Mouse (Mus musculus) erythroblast, embryonic 14.5 days (primary cell): ENCODE measurements around the gene Ubxn11. TPM values are rescaled to one million over a fixed set of nuclear protein-coding genes. Genes with fewer than 3 reads are reported as not detected.
A peak's percentile ranks its signal among the peaks of the same experiment; 100 is the strongest.

ENCODE experiments used
- H3K27me3 ChIP-seq: 2 replicates; pipeline ENCODE4 v1.6.1; 2012; ENCODE audit warnings: inconsistent platforms; ENCODE audit not compliant: control insufficient read depth
- H3K36me3 ChIP-seq: 2 replicates; pipeline ENCODE4 v1.6.1; 2012; ENCODE audit warnings: mild to moderate bottlenecking, inconsistent platforms; ENCODE audit not compliant: control insufficient read depth
- H3K4me1 ChIP-seq: 2 replicates; pipeline ENCODE4 v1.6.1; 2012; ENCODE audit warnings: inconsistent platforms; ENCODE audit not compliant: control insufficient read depth
- H3K4me3 ChIP-seq: replicated peaks from 2 replicates; pipeline ENCODE3; 2012; ENCODE audit warnings: moderate library complexity, mild to moderate bottlenecking, inconsistent platforms
- H3K9me3 ChIP-seq: 2 replicates; pipeline ENCODE4 v1.6.1; 2012; ENCODE audit warnings: low read length, inconsistent platforms, mixed read lengths; ENCODE audit not compliant: control insufficient read depth
- GATA1 ChIP-seq: IDR thresholded peaks from 2 replicates; pipeline ENCODE4 v1.6.1; 2012; ENCODE audit warnings: low read length, inconsistent platforms, mixed read lengths
- TAL1 ChIP-seq: IDR thresholded peaks from 3 replicates; pipeline ENCODE4 v1.6.1; 2012; ENCODE audit warnings: low read length, inconsistent platforms, mixed read lengths
- polyA plus RNA-seq: library from polyadenylated mRNA; stranded (reverse); fragments of >175 nt; gene quantifications from 2 replicates; pipeline ENCODE4 v1.2.3, GENCODE M21; 2012

The Ubxn11 gene
- polyA plus RNA-seq, 1 experiment = 0.08 TPM

DNA sequence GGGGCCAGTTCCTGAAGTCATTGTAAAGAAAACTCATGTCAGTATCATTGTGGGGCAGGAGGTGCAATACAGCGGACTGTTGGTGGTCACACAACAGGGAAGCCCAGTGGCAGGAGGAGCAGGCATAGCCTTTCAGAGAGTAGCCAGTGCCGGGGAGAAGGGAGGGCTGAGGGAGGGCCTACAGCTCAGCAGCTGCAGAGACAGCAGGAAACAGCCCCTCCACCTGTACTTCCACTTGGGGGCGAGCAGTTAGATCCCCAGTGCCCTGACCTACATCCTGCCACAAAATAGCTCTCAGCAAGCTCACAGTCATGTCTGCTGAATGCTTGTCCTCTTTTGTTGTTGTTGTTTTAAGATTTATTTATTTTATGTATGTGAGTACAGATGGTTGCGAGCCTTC, 19.2 kb downstream of the Ubxn11 start:
- no peaks in the 10 kb centered on the region for H3K9me3 ChIP-seq
- H3K27me3 ChIP-seq = no peaks in the 10 kb centered on the region
- peaks cover 2% of the 10 kb centered on the region; the same call in 1 of the 2 replicates for H3K36me3 ChIP-seq
- no peak overlapping the region for H3K4me3 ChIP-seq
- H3K4me1 ChIP-seq = peaks cover 16% of the 10 kb centered on the region
- TF ChIP-seq TAL1 (no peak), GATA1 (no peak)

DNA sequence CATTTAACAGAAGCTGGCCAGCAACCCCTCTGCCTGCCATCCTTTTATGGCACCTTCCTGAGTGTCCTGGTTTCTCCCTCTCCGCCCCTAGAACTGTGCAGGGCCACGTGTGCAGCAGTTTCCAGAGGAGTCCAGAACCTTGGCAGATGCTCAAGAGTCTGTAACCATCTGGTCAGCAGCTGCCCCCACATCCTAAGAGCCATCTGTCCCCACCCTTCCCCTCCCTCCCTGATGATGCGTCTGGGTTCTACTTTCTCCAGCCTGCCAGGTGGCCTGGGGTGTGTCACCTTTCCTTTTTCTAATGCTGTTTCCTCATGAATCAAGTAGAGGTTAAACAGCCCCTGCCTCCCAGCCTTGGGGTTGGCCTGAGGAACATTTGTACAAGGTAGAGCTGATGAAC, 19.9 kb downstream of the Ubxn11 start:
- H3K4me3 ChIP-seq = no peak overlapping the region
- H3K4me1 ChIP-seq = peaks cover 22% of the 10 kb centered on the region
- H3K27me3 ChIP-seq = no peaks in the 10 kb centered on the region
- no peaks in the 10 kb centered on the region for H3K9me3 ChIP-seq
- peaks cover 5% of the 10 kb centered on the region; the same call in 1 of the 2 replicates for H3K36me3 ChIP-seq
- TF ChIP-seq TAL1 (no peak), GATA1 (no peak)

DNA sequence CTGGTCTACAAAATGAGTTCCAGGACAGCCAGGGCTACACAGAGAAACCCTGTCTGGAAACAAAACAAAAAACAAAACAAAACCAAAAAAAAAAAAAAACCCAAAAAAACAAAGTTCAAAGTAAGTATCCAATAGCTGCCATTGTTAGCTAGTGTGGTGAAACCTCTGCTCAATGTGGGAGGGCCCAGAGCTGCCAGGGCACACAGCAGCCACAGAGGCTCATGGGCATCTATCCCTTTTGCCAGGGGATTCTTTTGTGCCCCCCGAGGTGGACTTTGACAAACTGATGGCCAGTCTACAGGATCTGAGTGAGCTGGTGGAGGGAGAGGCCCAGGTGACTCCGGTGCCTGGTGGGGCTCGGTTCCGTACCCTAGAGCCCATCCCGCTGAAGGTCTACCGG, 20.8 kb downstream of the Ubxn11 start:
- no peak for TF ChIP-seq TAL1
- no peak for TF ChIP-seq GATA1
- no peak overlapping the region for H3K4me3 ChIP-seq
- peaks cover 5% of the 10 kb centered on the region; the same call in 1 of the 2 replicates for H3K36me3 ChIP-seq
- no peaks in the 10 kb centered on the region for H3K9me3 ChIP-seq
- peaks cover 30% of the 10 kb centered on the region for H3K4me1 ChIP-seq
- H3K27me3 ChIP-seq = no peaks in the 10 kb centered on the region

DNA sequence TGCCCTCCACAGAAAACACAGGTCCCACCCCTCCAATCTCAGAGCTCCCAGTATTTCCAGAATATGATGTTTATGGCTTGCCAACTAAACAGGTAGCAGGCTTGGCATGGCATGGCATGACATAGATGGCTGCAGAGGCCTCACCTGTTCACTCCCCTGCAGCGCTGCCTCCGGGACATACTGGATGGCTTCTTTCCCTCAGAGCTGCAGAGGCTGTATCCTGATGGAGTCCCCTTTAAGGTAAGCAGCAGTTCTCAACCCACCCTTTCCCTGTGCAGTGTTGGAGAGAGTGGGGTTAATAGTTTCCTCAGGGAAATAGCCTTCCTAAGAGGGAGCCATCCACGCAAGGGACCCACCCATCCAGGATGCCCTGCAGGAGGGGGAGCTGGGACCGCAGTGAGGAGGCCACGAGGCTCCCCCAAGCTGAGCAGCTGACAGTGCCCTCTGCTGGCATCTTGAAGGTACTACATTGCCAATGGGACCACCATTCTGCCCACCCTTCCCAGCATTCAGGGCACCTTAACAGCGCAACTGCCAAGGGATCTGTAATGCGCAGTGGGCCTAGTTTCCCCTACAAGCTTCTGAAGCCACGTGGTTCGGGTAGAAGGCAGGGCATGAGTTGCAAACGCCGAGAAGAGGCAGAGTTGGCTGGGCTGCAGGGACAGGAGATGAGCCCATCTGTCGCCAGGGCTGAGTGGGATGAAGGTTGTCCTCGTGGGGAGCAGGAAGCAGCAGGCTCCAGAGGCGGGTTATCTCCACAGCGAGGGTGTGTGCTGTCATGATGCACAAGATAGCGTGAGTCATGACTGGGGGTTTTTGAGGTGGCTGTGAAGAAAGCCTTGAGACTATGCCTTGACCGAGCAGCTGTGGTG, 21.5 kb downstream of the Ubxn11 start:
- Histone ChIP-seq H3K27me3 (no peaks in the 10 kb centered on the region), H3K4me1 (peaks cover 38% of the 10 kb centered on the region), H3K9me3 (no peaks in the 10 kb centered on the region), H3K4me3 (no peak overlapping the region), H3K36me3 (peaks cover 5% of the 10 kb centered on the region; the same call in 1 of the 2 replicates)
- TF ChIP-seq TAL1 = no peak
- TF ChIP-seq GATA1 = no peak

DNA sequence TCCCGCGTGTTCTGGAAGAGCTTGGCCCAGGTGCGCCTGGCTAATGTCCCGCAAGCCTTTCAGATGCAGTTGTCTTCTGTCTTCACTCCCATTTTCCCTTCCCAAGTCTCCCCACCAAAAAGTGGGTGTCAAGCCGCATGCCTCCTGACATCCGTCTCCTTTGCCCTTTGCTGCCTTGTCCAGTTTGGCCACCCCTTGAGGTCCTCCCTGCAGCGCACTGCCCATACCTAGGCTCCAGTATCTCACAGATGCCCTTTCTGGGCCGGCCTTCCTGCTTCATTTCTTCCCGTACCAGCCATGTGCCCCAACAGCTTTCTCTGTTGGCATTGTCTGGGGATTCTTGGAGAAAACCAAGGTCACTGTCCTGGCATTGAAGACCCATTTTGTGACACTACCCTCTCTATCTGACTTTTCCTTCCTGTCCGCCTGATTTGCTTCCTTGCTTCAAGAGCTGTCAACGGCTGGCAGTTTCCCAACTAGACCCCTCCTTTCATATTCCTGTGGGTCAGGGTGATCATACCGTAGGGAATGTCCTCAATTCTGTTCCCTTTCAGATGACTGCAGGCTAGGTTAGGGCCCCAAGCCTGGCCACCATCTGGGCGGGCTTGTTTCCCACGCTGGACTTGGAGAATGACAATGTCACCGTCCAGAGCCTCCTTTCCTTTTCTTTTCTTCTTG, 23.2 kb downstream of the Ubxn11 start:
- Histone ChIP-seq H3K9me3 (no peaks in the 10 kb centered on the region), H3K4me3 (no peak overlapping the region), H3K36me3 (peaks cover 15% of the 10 kb centered on the region), H3K27me3 (no peaks in the 10 kb centered on the region), H3K4me1 (peaks cover 49% of the 10 kb centered on the region)
- no peak for TF ChIP-seq TAL1
- no peak for TF ChIP-seq GATA1

DNA sequence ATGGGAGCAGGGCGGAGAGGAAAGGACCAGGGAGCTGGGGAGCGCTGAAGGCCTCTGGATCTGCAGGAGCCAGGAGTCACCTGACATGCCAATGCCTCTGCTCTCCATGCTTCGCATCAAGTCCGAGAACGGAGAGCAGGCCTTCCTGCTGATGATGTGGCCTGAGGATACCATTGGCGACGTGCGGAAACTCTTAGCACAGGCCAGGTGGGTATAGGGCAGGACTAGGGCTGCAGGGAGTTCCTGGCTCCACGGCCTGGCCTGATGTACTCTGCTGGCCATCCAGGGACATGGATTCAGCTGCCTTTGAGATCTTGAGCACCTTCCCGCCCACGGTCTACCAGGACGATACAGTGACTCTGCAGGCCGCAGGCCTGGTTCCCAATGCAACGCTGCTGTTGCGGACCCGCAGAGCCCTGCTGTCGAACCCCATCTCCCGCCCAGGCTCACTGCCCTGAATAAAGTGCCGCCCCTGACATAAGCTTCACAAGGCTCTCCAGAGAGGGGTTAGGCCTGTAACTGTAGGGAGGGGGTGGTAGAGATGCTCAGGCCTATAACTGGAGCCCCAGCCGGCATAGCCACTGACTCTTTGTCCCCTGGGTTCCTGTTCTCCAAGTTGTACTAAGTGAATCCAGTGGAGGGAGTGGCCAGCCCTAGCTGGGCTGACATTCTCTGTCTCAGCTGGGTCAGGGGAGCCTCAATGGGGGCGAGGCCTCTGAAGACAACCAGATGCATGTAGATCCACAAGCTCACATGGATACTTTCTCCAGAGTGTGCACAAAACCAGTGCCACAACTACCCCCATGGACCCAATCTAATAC, 24.1 kb downstream of the Ubxn11 start:
- Histone ChIP-seq H3K27me3 (no peaks in the 10 kb centered on the region), H3K36me3 (peaks cover 25% of the 10 kb centered on the region), H3K4me1 (peaks cover 51% of the 10 kb centered on the region), H3K9me3 (no peaks in the 10 kb centered on the region), H3K4me3 (no peak overlapping the region)
- TF ChIP-seq TAL1 = no peak

DNA sequence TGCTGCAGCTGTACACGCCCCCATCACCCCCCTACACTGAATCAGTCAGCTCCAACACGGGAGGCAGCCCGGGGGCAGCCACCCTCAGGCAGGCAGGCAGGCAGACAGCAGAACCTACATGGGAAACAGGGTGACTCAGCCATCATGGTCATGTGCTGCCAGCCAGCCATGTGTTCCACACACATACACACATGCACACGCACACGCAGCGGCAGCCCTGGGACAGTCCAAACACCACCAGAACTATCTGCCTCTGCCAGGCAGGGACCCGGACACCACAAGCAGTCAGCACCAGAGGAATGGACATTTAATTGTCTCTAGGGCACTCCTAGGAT, 24.7 kb downstream of the Ubxn11 start:
- Histone ChIP-seq H3K27me3 (no peaks in the 10 kb centered on the region), H3K4me1 (peaks cover 51% of the 10 kb centered on the region), H3K4me3 (no peak overlapping the region), H3K9me3 (no peaks in the 10 kb centered on the region), H3K36me3 (peaks cover 30% of the 10 kb centered on the region)
- TF ChIP-seq GATA1 = no peak
- TF ChIP-seq TAL1 = no peak

DNA sequence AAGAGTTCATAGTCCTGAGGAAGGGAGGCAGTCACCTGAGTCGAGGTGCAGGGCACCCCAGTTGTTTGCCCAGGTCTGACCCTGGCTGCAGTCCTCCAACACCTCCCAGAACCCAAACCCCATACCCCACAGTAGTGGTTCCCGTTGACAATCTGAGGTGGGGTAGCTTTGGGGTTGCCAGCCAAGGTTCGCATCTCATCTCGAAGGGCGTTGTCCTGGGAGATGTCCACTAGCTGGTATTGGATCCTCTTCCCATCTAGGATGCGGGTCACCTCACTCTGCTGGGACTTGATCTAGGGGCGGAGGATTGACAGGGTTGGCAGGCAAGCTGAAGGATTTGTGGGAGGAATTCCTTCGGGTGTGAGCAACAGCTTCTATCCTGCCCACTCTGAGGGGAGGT, 25.4 kb downstream of the Ubxn11 start:
- TF ChIP-seq GATA1 (no peak), TAL1 (no peak)
- no peaks in the 10 kb centered on the region for H3K9me3 ChIP-seq
- peak overlapping the region; percentile 82 for H3K4me3 ChIP-seq
- H3K27me3 ChIP-seq = no peaks in the 10 kb centered on the region
- H3K36me3 ChIP-seq = peaks cover 37% of the 10 kb centered on the region
- H3K4me1 ChIP-seq = peaks cover 51% of the 10 kb centered on the region
